Mouse (Mus musculus) midbrain, postnatal 0 days (tissue): ENCODE results near the gene Acat2. TPM values are rescaled to one million over a fixed set of nuclear protein-coding genes. Genes with fewer than 3 reads are reported as not detected.
A peak's percentile ranks its signal among the peaks of the same experiment; 100 is the strongest.

Experiments used
- ATAC-seq: fragments of 200-750 bp; cut with Nextera tagmentation; 2 replicates; pipeline ENCODE4 v1.8.0; 2017; ENCODE audit warnings: moderate number of reproducible peaks, mild to moderate bottlenecking, moderate TSS enrichment, moderate library complexity; ENCODE audit not compliant: low FRiP score
- DNase-seq: peaks from one replicate; pipeline ENCODE4 v3.0.0-alpha.2; 2015; ENCODE audit warnings: low spot score
- H3K27ac ChIP-seq: fragments of 300-500 bp; sonication (generic); 2 replicates; pipeline ENCODE4 v1.5.1; 2014; ENCODE audit warnings: low read depth, mild to moderate bottlenecking, low read length, mixed read lengths
- H3K27me3 ChIP-seq: fragments of 300-500 bp; sonication (generic); 2 replicates; pipeline ENCODE4 v1.6.1; 2014; ENCODE audit warnings: low read length, control low read depth, mixed read lengths; ENCODE audit not compliant: insufficient read depth
- H3K36me3 ChIP-seq: fragments of 300-500 bp; sonication (generic); 2 replicates; pipeline ENCODE4 v1.6.1; 2014; ENCODE audit warnings: low read length, control low read depth, mixed read lengths; ENCODE audit not compliant: insufficient read depth
- H3K4me1 ChIP-seq: fragments of 300-500 bp; sonication (generic); 2 replicates; pipeline ENCODE4 v1.6.1; 2014; ENCODE audit warnings: mild to moderate bottlenecking, control low read depth, antibody characterized with exemption, low read length, mixed read lengths; ENCODE audit not compliant: insufficient read depth
- H3K4me2 ChIP-seq: fragments of 300-500 bp; sonication (generic); 2 replicates; pipeline ENCODE4 v1.6.1; 2014; ENCODE audit warnings: low read depth, mild to moderate bottlenecking, low read length, mixed read lengths; ENCODE audit not compliant: poor library complexity, severe bottlenecking
- H3K4me3 ChIP-seq: fragments of 300-500 bp; sonication (generic); 2 replicates; pipeline ENCODE4 v1.5.1; 2014; ENCODE audit warnings: low read depth, mild to moderate bottlenecking, low read length, moderate library complexity
- H3K9ac ChIP-seq: fragments of 300-500 bp; sonication (generic); replicated peaks from 2 replicates; pipeline ENCODE4 v1.6.1; 2014; ENCODE audit warnings: mild to moderate bottlenecking, low read length, moderate library complexity, mixed read lengths; ENCODE audit not compliant: poor library complexity, severe bottlenecking
- H3K9me3 ChIP-seq: fragments of 300-500 bp; sonication (generic); 2 replicates; pipeline ENCODE4 v1.6.1; 2016; ENCODE audit warnings: low read length, control low read depth
- CTCF ChIP-seq: IDR thresholded peaks from 2 replicates; pipeline ENCODE4 v1.5.1; 2016; ENCODE audit warnings: antibody characterized with exemption, mild to moderate bottlenecking
- WGBS: fragments of 180-500 bp; shearing (Covaris S2); extraction: QIAGEN DNeasy Blood & Tissue Kit; methylation state at CpG from one replicate; pipeline ENCODE4 v1.1.7; 2014; 5-methylcytosine and 5-hydroxymethylcytosine counted together
- polyA plus RNA-seq: library from polyadenylated mRNA; unstranded; fragments of >200 nt; fragmentation: Nextera tagmentation; extraction: Ambion mirVana; gene quantifications from 2 replicates; pipeline ENCODE4 v1.2.1, GENCODE M21; 2015
- total RNA-seq: library from RNA; depleted of rRNA; stranded (reverse); fragments of >200 nt; gene quantifications from 2 replicates; pipeline ENCODE4 v1.2.3, GENCODE M21; 2014; rRNA removed

Acat2 gene
- total and polyA plus RNA-seq, 2 experiments from 2014 or later: 181 to 247 TPM

- H3K4me2 ChIP-seq: no peak overlapping the region
- H3K9me3 ChIP-seq: no peaks in the 10 kb centered on the region
- peak; percentile 17 for DNase-seq
- no peak for TF ChIP-seq CTCF
- H3K36me3 ChIP-seq: no peaks in the 10 kb centered on the region; the same call in 1 of the 2 replicates
- WGBS: 86% methylated on average over 5 of the region's 5 CpGs
- peak; percentile 28; the same call in 1 of the 2 replicates for ATAC-seq
- no peaks in the 10 kb centered on the region for H3K4me1 ChIP-seq
- no peak overlapping the region for H3K9ac ChIP-seq
- no peaks in the 10 kb centered on the region for H3K27me3 ChIP-seq
- H3K4me3 ChIP-seq: no peak overlapping the region
- H3K27ac ChIP-seq: no peak overlapping the region
Measured at GRCm38 (mm10) chr17:12897674-12898073, 62.9 kb downstream of the Acat2 start.

Other genes starting within 250 kb of the Acat2 start
- gene Igf2r, start 191.1 kb downstream of the Acat2 start, total RNA-seq: 31.7 and 44.2 TPM in 2 replicates
- 5.0 and 5.4 TPM in 2 replicates for gene Igf2r, start 191.1 kb downstream of the Acat2 start, polyA plus RNA-seq
- not detected in 2 replicates for gene Mas1, start 92.6 kb downstream of the Acat2 start, total RNA-seq
- 0.27 TPM in 1 of 2 replicates, not detected in the other for gene Mas1, start 92.6 kb downstream of the Acat2 start, polyA plus RNA-seq
- gene Mrgprh, start 84.7 kb downstream of the Acat2 start, total RNA-seq: not detected in 2 replicates
- not detected in 2 replicates for gene Mrgprh, start 84.7 kb downstream of the Acat2 start, polyA plus RNA-seq
- 0.88 and 1.8 TPM in 2 replicates for gene Pnldc1, start 50.5 kb downstream of the Acat2 start, total RNA-seq
- 1.1 and 1.3 TPM in 2 replicates for gene Pnldc1, start 50.5 kb downstream of the Acat2 start, polyA plus RNA-seq
- gene Tcp1, start 45.0 kb downstream of the Acat2 start, total RNA-seq: 330 and 377 TPM in 2 replicates
- gene Tcp1, start 45.0 kb downstream of the Acat2 start, polyA plus RNA-seq: 330 and 375 TPM in 2 replicates
- gene Mrpl18, start 44.4 kb downstream of the Acat2 start, total RNA-seq: 34.0 TPM in 2 replicates
- gene Mrpl18, start 44.4 kb downstream of the Acat2 start, polyA plus RNA-seq: 111 and 118 TPM in 2 replicates
- gene Acat3, start 20.1 kb downstream of the Acat2 start, total RNA-seq: 0.52 and 0.82 TPM in 2 replicates
- gene Acat3, start 20.1 kb downstream of the Acat2 start, polyA plus RNA-seq: 1.5 and 2.0 TPM in 2 replicates
- gene Wtap, start 33.4 kb upstream of the Acat2 start, total RNA-seq: 82.7 and 88.8 TPM in 2 replicates
- gene Wtap, start 33.4 kb upstream of the Acat2 start, polyA plus RNA-seq: 134 and 147 TPM in 2 replicates
- gene Sod2, start 46.1 kb upstream of the Acat2 start, total RNA-seq: 160 and 177 TPM in 2 replicates
- 121 and 128 TPM in 2 replicates for gene Sod2, start 46.1 kb upstream of the Acat2 start, polyA plus RNA-seq
- gene Gpr31b, start 91.5 kb upstream of the Acat2 start, total RNA-seq: 0.80 and 1.0 TPM in 2 replicates
- not detected in 2 replicates for gene Gpr31b, start 91.5 kb upstream of the Acat2 start, polyA plus RNA-seq
- 0.11 and 0.38 TPM in 2 replicates for gene Tcp10b, start 100.4 kb upstream of the Acat2 start, total RNA-seq
- gene Tcp10b, start 100.4 kb upstream of the Acat2 start, polyA plus RNA-seq: 0.20 and 0.56 TPM in 2 replicates
- gene Unc93a, start 171.1 kb upstream of the Acat2 start, total RNA-seq: 0.14 TPM in 1 of 2 replicates, not detected in the other
- 0.05 and 0.17 TPM in 2 replicates for gene Unc93a, start 171.1 kb upstream of the Acat2 start, polyA plus RNA-seq